Mouse (Mus musculus) R1 (cell line): ENCODE measurements at regions not wholly inside any gene's neighbourhood (a gene's known extent, or its start where the extent isn't known, plus 50 kb on each side); places are given as distances from the start of the nearest gene placed in this dataset.

ENCODE experiments used
- DNase-seq: peaks from one replicate; pipeline ENCODE4 v3.0.0-alpha.2; 2018; ENCODE audit warnings: low read depth, low spot score

- no peak for DNase-seq
Measured at GRCm38 (mm10) chr16:77459651-77460050, 142.2 kb downstream of the Gm11146 start.

GRCm38 (mm10) chr16:77444647-77445046, 157.2 kb downstream of the Gm11146 start:
- no peak for DNase-seq

- peak; percentile 65 for DNase-seq
Measured at GRCm38 (mm10) chr16:77444006-77444405, 157.9 kb downstream of the Gm11146 start.

- no peak for DNase-seq
Measured at GRCm38 (mm10) chr16:77443318-77443717, 158.6 kb downstream of the Gm11146 start.

- DNase-seq = no peak
Measured at GRCm38 (mm10) chr16:77442866-77443265, 159.0 kb downstream of the Gm11146 start.

GRCm38 (mm10) chr16:77431345-77431744, 170.5 kb downstream of the Gm11146 start:
- no peak for DNase-seq

GRCm38 (mm10) chr16:77422385-77423363, 179.2 kb downstream of the Gm11146 start:
- DNase-seq = no peak

GRCm38 (mm10) chr16:77421591-77422024, 180.3 kb downstream of the Gm11146 start:
- peak; percentile 20 for DNase-seq

GRCm38 (mm10) chr16:77421001-77421400, 180.9 kb downstream of the Gm11146 start:
- DNase-seq = no peak

GRCm38 (mm10) chr16:77420136-77420860, 181.6 kb downstream of the Gm11146 start:
- DNase-seq = no peak

- no peak for DNase-seq
Measured at GRCm38 (mm10) chr16:77419116-77419735, 182.7 kb downstream of the Gm11146 start.

GRCm38 (mm10) chr16:77418486-77418885, 183.4 kb downstream of the Gm11146 start:
- DNase-seq = no peak

- peak; percentile 26 for DNase-seq
Measured at GRCm38 (mm10) chr16:77417791-77418190, 184.1 kb downstream of the Gm11146 start.

- DNase-seq = no peak
Measured at GRCm38 (mm10) chr16:77414562-77414961, 187.3 kb downstream of the Gm11146 start.

- no peak for DNase-seq
Measured at GRCm38 (mm10) chr16:77409168-77409567, 192.7 kb downstream of the Gm11146 start.

GRCm38 (mm10) chr16:77406999-77407398, 194.9 kb downstream of the Gm11146 start:
- DNase-seq = no peak

GRCm38 (mm10) chr16:77405859-77406258, 196.0 kb downstream of the Gm11146 start:
- no peak for DNase-seq

- DNase-seq = no peak
Measured at GRCm38 (mm10) chr16:77405181-77405818, 196.6 kb downstream of the Gm11146 start.

GRCm38 (mm10) chr16:77402711-77403280, 199.1 kb downstream of the Gm11146 start:
- no peak for DNase-seq

- no peak for DNase-seq
Measured at GRCm38 (mm10) chr16:77401185-77401943, 200.5 kb downstream of the Gm11146 start.
